ENCODE assay signal across 8 mouse cellular contexts in the genomic region with DNA sequence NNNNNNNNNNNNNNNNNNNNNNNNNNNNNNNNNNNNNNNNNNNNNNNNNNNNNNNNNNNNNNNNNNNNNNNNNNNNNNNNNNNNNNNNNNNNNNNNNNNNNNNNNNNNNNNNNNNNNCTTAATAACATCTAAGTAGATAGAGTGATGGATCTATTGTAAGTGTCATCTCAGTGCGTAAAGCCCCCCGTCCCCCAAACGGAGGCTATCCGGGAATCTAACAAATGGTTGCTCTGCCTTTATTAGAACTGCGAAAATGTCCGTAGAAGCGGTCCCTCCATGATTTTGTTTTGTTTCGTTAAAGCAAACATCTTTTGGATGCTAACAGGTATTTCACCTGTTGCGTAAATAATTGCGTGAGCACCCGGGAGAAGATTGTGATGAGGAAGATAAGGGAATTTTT. TPM values are rescaled to one million over a fixed set of nuclear protein-coding genes. Genes with fewer than 3 reads are reported as not detected.
DNase-seq lines count a peak whose midpoint lies in the region; ATAC-seq and TF ChIP-seq lines count a peak whose summit lies in the region.

No protein-coding gene starts in this region.

- H3K27ac ChIP-seq in left cerebral cortex, adult 2 months: peak overlapping the region; percentile 94
- H3K27ac ChIP-seq in embryonic facial prominence, embryonic 11.5 days (replicated peaks; ENCODE audit: low read depth, low read length): peak overlapping the region; percentile 79
- H3K27ac ChIP-seq in hindbrain, embryonic 16.5 days (ENCODE audit: low read depth, low read length): peak overlapping the region; percentile 98
- H3K27ac ChIP-seq in midbrain, embryonic 16.5 days (ENCODE audit: low read length): peak overlapping the region; percentile 99

- peak overlapping the region; percentile 82 for H3K9ac ChIP-seq in embryonic facial prominence, embryonic 11.5 days (replicated peaks; ENCODE audit: low read length)
- H3K9ac ChIP-seq in hindbrain, embryonic 16.5 days (ENCODE audit: low read depth, low read length): peak overlapping the region; percentile 93
- peak overlapping the region; percentile 98 for H3K9ac ChIP-seq in midbrain, embryonic 16.5 days (ENCODE audit: low read depth, low read length)

- H3K36me3 ChIP-seq in embryonic facial prominence, embryonic 11.5 days (replicated peaks; ENCODE audit: control insufficient read depth, insufficient read depth, low read depth, low read length): no peaks in the 10 kb centered on the region
- no peaks in the 10 kb centered on the region for H3K36me3 ChIP-seq in hindbrain, embryonic 16.5 days (ENCODE audit: control insufficient read depth, insufficient read depth, low read length)
- H3K36me3 ChIP-seq in midbrain, embryonic 16.5 days (ENCODE audit: control insufficient read depth, insufficient read depth, low read length): no peaks in the 10 kb centered on the region

- no peaks in the 10 kb centered on the region for H3K4me1 ChIP-seq in embryonic facial prominence, embryonic 11.5 days (ENCODE audit: control insufficient read depth, insufficient read depth, low read length)
- H3K4me1 ChIP-seq in hindbrain, embryonic 16.5 days (ENCODE audit: control insufficient read depth, insufficient read depth, low read depth, low read length): no peaks in the 10 kb centered on the region
- peaks cover 6% of the 10 kb centered on the region for H3K4me1 ChIP-seq in midbrain, embryonic 16.5 days (ENCODE audit: control insufficient read depth, insufficient read depth, low read length)

- H3K4me2 ChIP-seq in embryonic facial prominence, embryonic 11.5 days (ENCODE audit: low read depth, low read length): peak overlapping the region; percentile 76
- peak overlapping the region; percentile 63 for H3K4me2 ChIP-seq in hindbrain, embryonic 16.5 days (ENCODE audit: low read length)
- H3K4me2 ChIP-seq in midbrain, embryonic 16.5 days (ENCODE audit: low read length): peak overlapping the region; percentile 56

- no peak for TF ChIP-seq CTCF in left cerebral cortex, adult 2 months (IDR thresholded peaks at IDR 0.05)

- no peak for ATAC-seq in embryonic facial prominence, embryonic 11.5 days (replicated peaks; ENCODE audit: insufficient number of reproducible peaks, low FRiP score, low TSS enrichment, low read depth)
- ATAC-seq in hindbrain, embryonic 16.5 days: no peak
- ATAC-seq in midbrain, embryonic 16.5 days: no peak
- no peak for ATAC-seq in CD4-positive, CD25-positive, alpha-beta regulatory T cell, adult 4 months

- no peak for DNase-seq in left cerebral cortex, adult 2 months (ENCODE audit: extremely low spot score in 1 of 2, low spot score in 2 of 2)
- no peak for DNase-seq in left cerebral cortex, postnatal 4 days
- no peak for DNase-seq in embryonic facial prominence, embryonic 11.5 days (ENCODE audit: low spot score)
- DNase-seq in testis, postnatal 10 days (ENCODE audit: low spot score): no peak
- no peak for DNase-seq in urinary bladder, adult 18-20 months (ENCODE audit: low spot score in 2 of 2)

- H3K27me3 ChIP-seq in embryonic facial prominence, embryonic 11.5 days (ENCODE audit: control insufficient read depth, insufficient read depth, low read length): no peaks in the 10 kb centered on the region
- H3K27me3 ChIP-seq in hindbrain, embryonic 16.5 days (replicated peaks; ENCODE audit: control insufficient read depth, insufficient read depth, low read length): no peaks in the 10 kb centered on the region
- no peaks in the 10 kb centered on the region for H3K27me3 ChIP-seq in midbrain, embryonic 16.5 days (ENCODE audit: control insufficient read depth, insufficient read depth, low read depth, low read length)

- H3K9me3 ChIP-seq in embryonic facial prominence, embryonic 11.5 days (replicated peaks; ENCODE audit: control insufficient read depth, low read length): no peaks in the 10 kb centered on the region
- H3K9me3 ChIP-seq in hindbrain, embryonic 16.5 days (ENCODE audit: control insufficient read depth, low read length): no peaks in the 10 kb centered on the region
- no peaks in the 10 kb centered on the region for H3K9me3 ChIP-seq in midbrain, embryonic 16.5 days (replicated peaks; ENCODE audit: control insufficient read depth, low read length, poor library complexity, severe bottlenecking)

- intact Hi-C loops in left cerebral cortex, adult 2 months (cut with DNase I): loop anchor here (1.0 to 10.0 kb wide), 3 partner anchors 641 to 778 kb away; a partner anchor contains a TSS
- intact Hi-C loops in left cerebral cortex, postnatal 4 days (cut with DNase I): no loop called here

- peak overlapping the region; percentile 91 for H3K4me3 ChIP-seq in left cerebral cortex, adult 2 months
- H3K4me3 ChIP-seq in embryonic facial prominence, embryonic 11.5 days (ENCODE audit: low read depth, low read length): peak overlapping the region; percentile 72
- H3K4me3 ChIP-seq in hindbrain, embryonic 16.5 days (ENCODE audit: low read length): peak overlapping the region; percentile 95
- peak overlapping the region; percentile 91 for H3K4me3 ChIP-seq in midbrain, embryonic 16.5 days (ENCODE audit: low read depth, low read length)

- WGBS in embryonic facial prominence, embryonic 11.5 days: 3% methylated on average over 11 of the region's 11 CpGs
- 2% methylated on average over 11 of the region's 11 CpGs for WGBS in hindbrain, embryonic 16.5 days
- WGBS in midbrain, embryonic 16.5 days: 2% methylated on average over 11 of the region's 11 CpGs

RNA-seq across cellular contexts. Expression of a gene that starts 0.6 kb away (rescaled TPM):
- 100 to 1,000 TPM; 181 to 211 TPM for total RNA-seq in left cerebral cortex, adult 2 months (2021)
- 100 to 1,000 TPM; 191 to 231 TPM for total RNA-seq in left cerebral cortex, postnatal 4 days (2021)
- polyA plus RNA-seq in embryonic facial prominence, embryonic 11.5 days (2014; fragmentation: Nextera tagmentation; extraction: Ambion mirVana): 17.5 and 18.4 TPM in 2 replicates
- polyA plus RNA-seq in hindbrain, embryonic 16.5 days (2015; fragmentation: Nextera tagmentation; extraction: Ambion mirVana): 122 and 123 TPM in 2 replicates
- polyA plus RNA-seq in midbrain, embryonic 16.5 days (2015; fragmentation: Nextera tagmentation; extraction: Ambion mirVana): 130 and 149 TPM in 2 replicates
- polyA plus RNA-seq in CD4-positive, CD25-positive, alpha-beta regulatory T cell, adult 4 months (2017; shearing (Covaris generic)): 1 to 10 TPM; 9.1 to 9.4 TPM
